Mouse (Mus musculus) small intestine, adult 2 months (tissue): ENCODE data around the gene Lonrf3.

Source experiments
- CTCF ChIP-seq: fragments of 200-500 bp; IDR thresholded peaks from 2 replicates; pipeline ENCODE4 v1.5.1; 2012; ENCODE audit warnings: low read depth, mild to moderate bottlenecking, control low read depth, inconsistent platforms, low read length, moderate library complexity, mixed read lengths; ENCODE audit not compliant: insufficient replicate concordance, insufficient read length; ENCODE audit errors: extremely low read depth
- POLR2A ChIP-seq: fragments of 200-500 bp; IDR thresholded peaks from 2 replicates; pipeline ENCODE4 v1.6.1; 2012; ENCODE audit warnings: low read depth, mild to moderate bottlenecking, control low read depth, inconsistent platforms, low read length, moderate library complexity

DNA sequence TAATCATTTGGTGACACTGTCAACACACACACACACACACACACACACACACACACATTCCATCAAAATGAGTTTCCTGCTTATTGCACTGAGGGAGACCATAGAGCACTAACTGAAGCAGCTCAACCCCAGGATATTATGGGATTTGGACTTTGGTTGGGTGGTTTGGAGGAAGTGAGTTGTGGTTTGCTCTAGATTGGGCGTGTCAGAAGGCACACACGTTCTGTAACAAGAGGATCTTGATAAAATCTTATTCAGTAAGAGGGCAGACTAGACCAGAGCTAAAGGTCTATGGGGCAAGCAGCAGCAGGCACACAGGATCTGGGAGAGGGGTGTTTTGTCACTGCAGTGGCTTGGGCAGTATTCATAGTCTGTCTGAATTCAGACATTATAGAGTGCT, 62.4 kb downstream of the Lonrf3 start:
- TF ChIP-seq CTCF: no peak
- no peak for TF ChIP-seq POLR2A
